Mouse (Mus musculus): ENCODE results near the gene Cptp. TPM values are rescaled to one million over a fixed set of nuclear protein-coding genes. Genes with fewer than 3 reads are reported as not detected.

The Cptp gene
- polyA plus RNA-seq, 1 experiment from 2014 or later: 18.8 TPM

GRCm38 (mm10) chr4:155863001-155863400, 6.2 kb downstream of the Cptp start, which contains the start of gene Tas1r3:
TSS of gene Tas1r3 (minus strand) at chr4:155863362.
- peaks cover 36% of the 10 kb centered on the region for H3K36me3 ChIP-seq (ENCODE audit: control insufficient read depth, insufficient read depth, low read length)
- ATAC-seq (ENCODE audit: low FRiP score, low TSS enrichment): no peak
- H3K27me3 ChIP-seq (ENCODE audit: control insufficient read depth, insufficient read depth, low read length): no peaks in the 10 kb centered on the region
- no peak within 1 kb of the TSS for H3K9ac ChIP-seq (ENCODE audit: low read depth, low read length)
- no peak within 1 kb of the TSS for H3K27ac ChIP-seq (ENCODE audit: low read depth, low read length)
- no peaks in the 10 kb centered on the region for H3K4me1 ChIP-seq (ENCODE audit: control insufficient read depth, insufficient read depth, low read length)
- H3K4me2 ChIP-seq (replicated peaks; ENCODE audit: low read depth, low read length): no peak within 1 kb of the TSS
- no peak within 1 kb of the TSS for H3K4me3 ChIP-seq (ENCODE audit: low read length)
- WGBS: 81% methylated on average over 5 of the region's 5 CpGs
- no peaks in the 10 kb centered on the region for H3K9me3 ChIP-seq (ENCODE audit: control insufficient read depth, low read length)

- H3K27ac ChIP-seq (ENCODE audit: low read depth, low read length): no peak overlapping the region
- no peak overlapping the region for H3K9ac ChIP-seq (ENCODE audit: low read depth, low read length)
- WGBS: 89% methylated on average over 7 of the region's 7 CpGs
- no peak overlapping the region for H3K4me3 ChIP-seq (ENCODE audit: low read length)
- ATAC-seq (ENCODE audit: low FRiP score, low TSS enrichment): no peak
- H3K36me3 ChIP-seq (ENCODE audit: control insufficient read depth, insufficient read depth, low read length): peaks cover 41% of the 10 kb centered on the region
- H3K9me3 ChIP-seq (ENCODE audit: control insufficient read depth, low read length): no peaks in the 10 kb centered on the region
- no peaks in the 10 kb centered on the region for H3K27me3 ChIP-seq (ENCODE audit: control insufficient read depth, insufficient read depth, low read length)
- H3K4me2 ChIP-seq (replicated peaks; ENCODE audit: low read depth, low read length): no peak overlapping the region
- H3K4me1 ChIP-seq (ENCODE audit: control insufficient read depth, insufficient read depth, low read length): no peaks in the 10 kb centered on the region
Measured at GRCm38 (mm10) chr4:155861787-155862186, 7.5 kb downstream of the Cptp start.

GRCm38 (mm10) chr4:155859318-155859717, 9.9 kb downstream of the Cptp start:
- ATAC-seq (ENCODE audit: low FRiP score, low TSS enrichment): peak; percentile 74
- no peaks in the 10 kb centered on the region for H3K4me1 ChIP-seq (ENCODE audit: control insufficient read depth, insufficient read depth, low read length)
- H3K36me3 ChIP-seq (ENCODE audit: control insufficient read depth, insufficient read depth, low read length): peaks cover 44% of the 10 kb centered on the region
- no peak overlapping the region for H3K9ac ChIP-seq (ENCODE audit: low read depth, low read length)
- H3K4me2 ChIP-seq (replicated peaks; ENCODE audit: low read depth, low read length): no peak overlapping the region
- H3K27ac ChIP-seq (ENCODE audit: low read depth, low read length): no peak overlapping the region
- H3K4me3 ChIP-seq (ENCODE audit: low read length): no peak overlapping the region
- no peaks in the 10 kb centered on the region for H3K27me3 ChIP-seq (ENCODE audit: control insufficient read depth, insufficient read depth, low read length)
- WGBS: 13% methylated on average over 13 of the region's 13 CpGs
- H3K9me3 ChIP-seq (ENCODE audit: control insufficient read depth, low read length): no peaks in the 10 kb centered on the region

- Histone ChIP-seq H3K9me3 (ENCODE audit: control insufficient read depth, low read length) (no peaks in the 10 kb centered on the region), H3K36me3 (ENCODE audit: control insufficient read depth, insufficient read depth, low read length) (peaks cover 45% of the 10 kb centered on the region), H3K9ac (ENCODE audit: low read depth, low read length) (no peak overlapping the region), H3K27me3 (ENCODE audit: control insufficient read depth, insufficient read depth, low read length) (no peaks in the 10 kb centered on the region), H3K4me1 (ENCODE audit: control insufficient read depth, insufficient read depth, low read length) (no peaks in the 10 kb centered on the region), H3K4me3 (ENCODE audit: low read length) (no peak overlapping the region), H3K27ac (ENCODE audit: low read depth, low read length) (no peak overlapping the region), H3K4me2 (replicated peaks; ENCODE audit: low read depth, low read length) (no peak overlapping the region)
- WGBS: 80% methylated on average over 3 of the region's 3 CpGs
- ATAC-seq (ENCODE audit: low FRiP score, low TSS enrichment): no peak
Measured at GRCm38 (mm10) chr4:155856881-155857280, 12.4 kb downstream of the Cptp start.

GRCm38 (mm10) chr4:155856071-155856470, 13.2 kb downstream of the Cptp start:
- Histone ChIP-seq H3K4me2 (replicated peaks; ENCODE audit: low read depth, low read length) (no peak overlapping the region), H3K4me3 (ENCODE audit: low read length) (no peak overlapping the region), H3K9me3 (ENCODE audit: control insufficient read depth, low read length) (no peaks in the 10 kb centered on the region), H3K27ac (ENCODE audit: low read depth, low read length) (no peak overlapping the region), H3K4me1 (ENCODE audit: control insufficient read depth, insufficient read depth, low read length) (no peaks in the 10 kb centered on the region), H3K27me3 (ENCODE audit: control insufficient read depth, insufficient read depth, low read length) (no peaks in the 10 kb centered on the region), H3K36me3 (ENCODE audit: control insufficient read depth, insufficient read depth, low read length) (peaks cover 45% of the 10 kb centered on the region), H3K9ac (ENCODE audit: low read depth, low read length) (no peak overlapping the region)
- 96% methylated on average over 12 of the region's 12 CpGs for WGBS
- no peak for ATAC-seq (ENCODE audit: low FRiP score, low TSS enrichment)

GRCm38 (mm10) chr4:155854991-155855390, 14.2 kb downstream of the Cptp start:
- H3K4me1 ChIP-seq (ENCODE audit: control insufficient read depth, insufficient read depth, low read length): no peaks in the 10 kb centered on the region
- no peak overlapping the region for H3K4me2 ChIP-seq (replicated peaks; ENCODE audit: low read depth, low read length)
- peaks cover 45% of the 10 kb centered on the region for H3K36me3 ChIP-seq (ENCODE audit: control insufficient read depth, insufficient read depth, low read length)
- 94% methylated on average over 12 of the region's 12 CpGs for WGBS
- no peak overlapping the region for H3K9ac ChIP-seq (ENCODE audit: low read depth, low read length)
- H3K9me3 ChIP-seq (ENCODE audit: control insufficient read depth, low read length): no peaks in the 10 kb centered on the region
- no peak overlapping the region for H3K27ac ChIP-seq (ENCODE audit: low read depth, low read length)
- no peaks in the 10 kb centered on the region for H3K27me3 ChIP-seq (ENCODE audit: control insufficient read depth, insufficient read depth, low read length)
- ATAC-seq (ENCODE audit: low FRiP score, low TSS enrichment): no peak
- H3K4me3 ChIP-seq (ENCODE audit: low read length): no peak overlapping the region

- WGBS: 88% methylated on average over 9 of the region's 9 CpGs
Measured at GRCm38 (mm10) chr4:155853421-155853820, 15.8 kb downstream of the Cptp start.

GRCm38 (mm10) chr4:155851951-155852411, 17.3 kb downstream of the Cptp start:
- no peak for ATAC-seq (ENCODE audit: low FRiP score, low TSS enrichment)
- no peak overlapping the region for H3K4me2 ChIP-seq (replicated peaks; ENCODE audit: low read depth, low read length)
- no peak overlapping the region for H3K27ac ChIP-seq (ENCODE audit: low read depth, low read length)
- no peaks in the 10 kb centered on the region for H3K9me3 ChIP-seq (ENCODE audit: control insufficient read depth, low read length)
- H3K4me1 ChIP-seq (ENCODE audit: control insufficient read depth, insufficient read depth, low read length): peaks cover 13% of the 10 kb centered on the region
- peaks cover 26% of the 10 kb centered on the region for H3K36me3 ChIP-seq (ENCODE audit: control insufficient read depth, insufficient read depth, low read length)
- 74% methylated on average over 2 of the region's 2 CpGs for WGBS
- no peak overlapping the region for H3K4me3 ChIP-seq (ENCODE audit: low read length)
- no peaks in the 10 kb centered on the region for H3K27me3 ChIP-seq (ENCODE audit: control insufficient read depth, insufficient read depth, low read length)
- H3K9ac ChIP-seq (ENCODE audit: low read depth, low read length): no peak overlapping the region

More at GRCm38 (mm10) chr4:155853421-155853820, 15.8 kb downstream of the Cptp start:
- Histone ChIP-seq H3K4me3 (ENCODE audit: low read length) (no peak overlapping the region), H3K4me2 (replicated peaks; ENCODE audit: low read depth, low read length) (no peak overlapping the region), H3K27me3 (ENCODE audit: control insufficient read depth, insufficient read depth, low read length) (no peaks in the 10 kb centered on the region), H3K9me3 (ENCODE audit: control insufficient read depth, low read length) (no peaks in the 10 kb centered on the region), H3K4me1 (ENCODE audit: control insufficient read depth, insufficient read depth, low read length) (peaks cover 8% of the 10 kb centered on the region), H3K9ac (ENCODE audit: low read depth, low read length) (no peak overlapping the region), H3K27ac (ENCODE audit: low read depth, low read length) (no peak overlapping the region), H3K36me3 (ENCODE audit: control insufficient read depth, insufficient read depth, low read length) (peaks cover 37% of the 10 kb centered on the region)
- ATAC-seq (ENCODE audit: low FRiP score, low TSS enrichment): no peak

GRCm38 (mm10) chr4:155851368-155851767, 17.9 kb downstream of the Cptp start:
- H3K36me3 ChIP-seq (ENCODE audit: control insufficient read depth, insufficient read depth, low read length): peaks cover 21% of the 10 kb centered on the region
- H3K4me2 ChIP-seq (replicated peaks; ENCODE audit: low read depth, low read length): no peak overlapping the region
- H3K9ac ChIP-seq (ENCODE audit: low read depth, low read length): no peak overlapping the region
- no peaks in the 10 kb centered on the region for H3K9me3 ChIP-seq (ENCODE audit: control insufficient read depth, low read length)
- H3K27me3 ChIP-seq (ENCODE audit: control insufficient read depth, insufficient read depth, low read length): no peaks in the 10 kb centered on the region
- no peak for ATAC-seq (ENCODE audit: low FRiP score, low TSS enrichment)
- H3K27ac ChIP-seq (ENCODE audit: low read depth, low read length): no peak overlapping the region
- peaks cover 13% of the 10 kb centered on the region for H3K4me1 ChIP-seq (ENCODE audit: control insufficient read depth, insufficient read depth, low read length)
- WGBS: 83% methylated on average over 3 of the region's 3 CpGs
- no peak overlapping the region for H3K4me3 ChIP-seq (ENCODE audit: low read length)
